Mouse (Mus musculus) intestine, embryonic 16.5 days (tissue): Measurements from ENCODE around the gene Wnt9a. TPM values are rescaled to one million over a fixed set of nuclear protein-coding genes. Genes with fewer than 3 reads are reported as not detected.

Experiments used
- ATAC-seq: fragments of 200-750 bp; cut with Nextera tagmentation; 2 replicates; pipeline ENCODE4 v1.8.0; 2017; ENCODE audit warnings: moderate TSS enrichment, moderate library complexity
- H3K27ac ChIP-seq: fragments of 300-500 bp; sonication (generic); 2 replicates; pipeline ENCODE4 v1.5.1; 2014; ENCODE audit warnings: mild to moderate bottlenecking, low read length
- H3K27me3 ChIP-seq: fragments of 300-500 bp; sonication (generic); replicated peaks from 2 replicates; pipeline ENCODE4 v1.6.1; 2014; ENCODE audit warnings: low read length, control low read depth, mixed read lengths; ENCODE audit not compliant: control insufficient read depth, insufficient read depth
- H3K36me3 ChIP-seq: fragments of 300-500 bp; sonication (generic); 2 replicates; pipeline ENCODE4 v1.6.1; 2014; ENCODE audit warnings: low read length, control low read depth; ENCODE audit not compliant: control insufficient read depth, insufficient read depth
- H3K4me1 ChIP-seq: fragments of 300-500 bp; sonication (generic); 2 replicates; pipeline ENCODE4 v1.6.1; 2014; ENCODE audit warnings: low read length, control low read depth, mixed read lengths; ENCODE audit not compliant: control insufficient read depth, insufficient read depth
- H3K4me2 ChIP-seq: fragments of 300-500 bp; sonication (generic); 2 replicates; pipeline ENCODE4 v1.6.1; 2014; ENCODE audit warnings: low read depth, low read length, control low read depth
- H3K4me3 ChIP-seq: fragments of 300-500 bp; sonication (generic); 2 replicates; pipeline ENCODE4 v1.5.1; 2014; ENCODE audit warnings: mild to moderate bottlenecking, low read length
- H3K9ac ChIP-seq: fragments of 300-500 bp; sonication (generic); 2 replicates; pipeline ENCODE4 v1.6.1; 2014; ENCODE audit warnings: low read depth, low read length
- H3K9me3 ChIP-seq: fragments of 300-500 bp; sonication (generic); 2 replicates; pipeline ENCODE4 v1.6.1; 2016; ENCODE audit warnings: low read length, control low read depth; ENCODE audit not compliant: control insufficient read depth
- WGBS: fragments of 180-500 bp; shearing (Covaris S2); extraction: QIAGEN DNeasy Blood & Tissue Kit; methylation state at CpG from one replicate; pipeline ENCODE4 v1.1.7; 2014; 5-methylcytosine and 5-hydroxymethylcytosine counted together
- polyA plus RNA-seq: library from polyadenylated mRNA; unstranded; fragments of >200 nt; fragmentation: Nextera tagmentation; extraction: Ambion mirVana; gene quantifications from 2 replicates; pipeline ENCODE4 v1.2.1, GENCODE M21; 2015

Gene Wnt9a
- polyA plus RNA-seq, 1 experiment from 2014 or later: 4.4 TPM

- no peaks in the 10 kb centered on the region for H3K27me3 ChIP-seq
- H3K4me2 ChIP-seq: no peak overlapping the region
- no peaks in the 10 kb centered on the region for H3K9me3 ChIP-seq
- 90% methylated on average over 2 of the region's 2 CpGs for WGBS
- H3K27ac ChIP-seq: no peak overlapping the region
- no peaks in the 10 kb centered on the region for H3K4me1 ChIP-seq
- H3K9ac ChIP-seq: no peak overlapping the region
- no peak for ATAC-seq
- no peak overlapping the region for H3K4me3 ChIP-seq
- H3K36me3 ChIP-seq: no peaks in the 10 kb centered on the region
Observed at GRCm38 (mm10) chr11:59338736-59339120, 32.0 kb downstream of the Wnt9a start.

GRCm38 (mm10) chr11:59342956-59343355 is 36.2 kb downstream of the Wnt9a start:
- H3K4me1 ChIP-seq: no peaks in the 10 kb centered on the region
- H3K9ac ChIP-seq: no peak overlapping the region
- no peak for ATAC-seq
- no peak overlapping the region for H3K4me3 ChIP-seq
- no peaks in the 10 kb centered on the region for H3K9me3 ChIP-seq
- no peak overlapping the region for H3K4me2 ChIP-seq
- H3K36me3 ChIP-seq: no peaks in the 10 kb centered on the region
- no peak overlapping the region for H3K27ac ChIP-seq
- 76% methylated on average over 5 of the region's 5 CpGs for WGBS
- no peaks in the 10 kb centered on the region for H3K27me3 ChIP-seq

GRCm38 (mm10) chr11:59346166-59346910 is 39.6 kb downstream of the Wnt9a start:
- H3K9ac ChIP-seq: no peak overlapping the region
- 65% methylated on average over 11 of the region's 11 CpGs for WGBS
- 0 out of 2 replicates have a peak, but pooled peaks cover 3% of the 10 kb centered on the region for H3K4me1 ChIP-seq
- peak overlapping the region; percentile 69 for H3K27ac ChIP-seq
- no peaks in the 10 kb centered on the region for H3K9me3 ChIP-seq
- no peaks in the 10 kb centered on the region for H3K27me3 ChIP-seq
- H3K4me2 ChIP-seq: no peak overlapping the region
- no peak overlapping the region for H3K4me3 ChIP-seq
- H3K36me3 ChIP-seq: no peaks in the 10 kb centered on the region
- peak; percentile 86 for ATAC-seq

- Histone ChIP-seq H3K27ac (no peak overlapping the region), H3K36me3 (no peaks in the 10 kb centered on the region), H3K27me3 (no peaks in the 10 kb centered on the region), H3K4me3 (no peak overlapping the region), H3K4me1 (0 out of 2 replicates have a peak, but pooled peaks cover 3% of the 10 kb centered on the region), H3K4me2 (no peak overlapping the region), H3K9me3 (no peaks in the 10 kb centered on the region), H3K9ac (no peak overlapping the region)
- no peak for ATAC-seq
- 73% methylated on average over 2 of the region's 2 CpGs for WGBS
Observed at GRCm38 (mm10) chr11:59350326-59350725, 43.6 kb downstream of the Wnt9a start.

- H3K36me3 ChIP-seq: no peaks in the 10 kb centered on the region
- WGBS: 93% methylated on average over 4 of the region's 4 CpGs
- H3K27me3 ChIP-seq: no peaks in the 10 kb centered on the region
- no peak overlapping the region for H3K27ac ChIP-seq
- H3K4me2 ChIP-seq: no peak overlapping the region
- H3K4me3 ChIP-seq: no peak overlapping the region
- no peak overlapping the region for H3K9ac ChIP-seq
- no peaks in the 10 kb centered on the region for H3K9me3 ChIP-seq
- H3K4me1 ChIP-seq: 0 out of 2 replicates have a peak, but pooled peaks cover 3% of the 10 kb centered on the region
- ATAC-seq: no peak
Observed at GRCm38 (mm10) chr11:59354793-59355192, 48.1 kb downstream of the Wnt9a start.

- Histone ChIP-seq H3K36me3 (no peaks in the 10 kb centered on the region), H3K4me2 (no peak overlapping the region), H3K9me3 (no peaks in the 10 kb centered on the region), H3K4me3 (no peak overlapping the region), H3K4me1 (no peaks in the 10 kb centered on the region), H3K27ac (no peak overlapping the region), H3K9ac (no peak overlapping the region), H3K27me3 (no peaks in the 10 kb centered on the region)
- ATAC-seq: no peak
- WGBS: 35% methylated on average over 11 of the region's 11 CpGs
Observed at GRCm38 (mm10) chr11:59356874-59357289, 50.2 kb downstream of the Wnt9a start.

- Histone ChIP-seq H3K4me2 (no peak overlapping the region), H3K36me3 (no peaks in the 10 kb centered on the region), H3K4me1 (peaks cover 10% of the 10 kb centered on the region; the same call in 1 of the 2 replicates), H3K4me3 (no peak overlapping the region), H3K9me3 (no peaks in the 10 kb centered on the region), H3K9ac (no peak overlapping the region), H3K27me3 (no peaks in the 10 kb centered on the region), H3K27ac (no peak overlapping the region)
- 78% methylated on average over 9 of the region's 9 CpGs for WGBS
- ATAC-seq: no peak
Observed at GRCm38 (mm10) chr11:59361291-59361690, 54.6 kb downstream of the Wnt9a start.

- no peaks in the 10 kb centered on the region for H3K36me3 ChIP-seq
- H3K4me2 ChIP-seq: no peak overlapping the region
- peak; percentile 16; the same call in 1 of the 2 replicates for ATAC-seq
- H3K27me3 ChIP-seq: no peaks in the 10 kb centered on the region
- no peak overlapping the region for H3K4me3 ChIP-seq
- H3K9ac ChIP-seq: 0 out of 2 replicates have a peak overlapping the region, but pooled peaks have one; percentile 40
- WGBS: 68% methylated on average over 9 of the region's 9 CpGs
- peak overlapping the region; percentile 69; the same call in 1 of the 2 replicates for H3K27ac ChIP-seq
- H3K9me3 ChIP-seq: no peaks in the 10 kb centered on the region
- peaks cover 10% of the 10 kb centered on the region; the same call in 1 of the 2 replicates for H3K4me1 ChIP-seq
Observed at GRCm38 (mm10) chr11:59364007-59364406, 57.3 kb downstream of the Wnt9a start.

- ATAC-seq: peak; percentile 89
- Histone ChIP-seq H3K4me3 (no peak overlapping the region), H3K9me3 (no peaks in the 10 kb centered on the region), H3K27ac (peak overlapping the region; percentile 69; the same call in 1 of the 2 replicates), H3K27me3 (no peaks in the 10 kb centered on the region), H3K9ac (no peak overlapping the region), H3K36me3 (no peaks in the 10 kb centered on the region), H3K4me2 (no peak overlapping the region), H3K4me1 (peaks cover 10% of the 10 kb centered on the region; the same call in 1 of the 2 replicates)
- 37% methylated on average over 3 of the region's 3 CpGs for WGBS
Observed at GRCm38 (mm10) chr11:59364417-59364816, 57.7 kb downstream of the Wnt9a start.
